Mouse (Mus musculus) forebrain, embryonic 15.5 days (tissue): ENCODE results near the gene Tmem240. TPM values are rescaled to one million over a fixed set of nuclear protein-coding genes. Genes with fewer than 3 reads are reported as not detected.

Source experiments
- ATAC-seq: fragments of 200-750 bp; cut with Nextera tagmentation; replicated peaks from 2 replicates; pipeline ENCODE4 v1.8.0; 2017; ENCODE audit warnings: mild to moderate bottlenecking, moderate TSS enrichment, moderate library complexity
- H3K27ac ChIP-seq: fragments of 300-500 bp; sonication (generic); replicated peaks from 2 replicates; pipeline ENCODE4 v1.5.1; 2015; ENCODE audit warnings: mild to moderate bottlenecking, inconsistent platforms
- H3K27me3 ChIP-seq: fragments of 300-500 bp; sonication (generic); 2 replicates; pipeline ENCODE4 v1.6.1; 2015; ENCODE audit warnings: inconsistent platforms
- H3K36me3 ChIP-seq: fragments of 300-500 bp; sonication (generic); 2 replicates; pipeline ENCODE4 v1.6.1; 2015; ENCODE audit warnings: mild to moderate bottlenecking, inconsistent platforms
- H3K4me1 ChIP-seq: fragments of 300-500 bp; sonication (generic); 2 replicates; pipeline ENCODE4 v1.6.1; 2015; ENCODE audit warnings: inconsistent platforms
- H3K4me2 ChIP-seq: fragments of 300-500 bp; sonication (generic); replicated peaks from 2 replicates; pipeline ENCODE4 v1.6.1; 2015; ENCODE audit warnings: mild to moderate bottlenecking, inconsistent platforms
- H3K4me3 ChIP-seq: fragments of 300-500 bp; sonication (generic); 2 replicates; pipeline ENCODE4 v1.5.1; 2015; ENCODE audit warnings: mild to moderate bottlenecking, inconsistent platforms
- H3K9ac ChIP-seq: fragments of 300-500 bp; sonication (generic); replicated peaks from 2 replicates; pipeline ENCODE4 v1.6.1; 2015; ENCODE audit warnings: mild to moderate bottlenecking, inconsistent platforms
- H3K9me3 ChIP-seq: fragments of 300-500 bp; sonication (generic); 2 replicates; pipeline ENCODE4 v1.6.1; 2016; ENCODE audit warnings: inconsistent platforms
- WGBS: fragments of 180-500 bp; shearing (Covaris S2); methylation state at CpG from one replicate; pipeline ENCODE4 v1.1.7; 2015; ENCODE audit warnings: mixed read lengths; 5-methylcytosine and 5-hydroxymethylcytosine counted together
- polyA plus RNA-seq: library from polyadenylated mRNA; unstranded; fragments of >200 nt; fragmentation: Nextera tagmentation; extraction: Ambion mirVana; gene quantifications from 2 replicates; pipeline ENCODE4 v1.2.1, GENCODE M21; 2015

Gene Tmem240
- polyA plus RNA-seq, 1 experiment from 2014 or later, result 10.4 TPM

- H3K9me3 ChIP-seq, result no peaks in the 10 kb centered on the region
- no peaks in the 10 kb centered on the region for H3K36me3 ChIP-seq
- peaks cover 25% of the 10 kb centered on the region for H3K4me1 ChIP-seq
- ATAC-seq, result peak; percentile 96
- H3K4me2 ChIP-seq, result peak within 1 kb of the TSS; percentile 68
- no peaks in the 10 kb centered on the region for H3K27me3 ChIP-seq
- H3K9ac ChIP-seq, result peak within 1 kb of the TSS; percentile 87
- peak within 1 kb of the TSS; percentile 96 for H3K27ac ChIP-seq
- under 1% methylated on average over 70 of the region's 83 CpGs for WGBS
- H3K4me3 ChIP-seq, result peak within 1 kb of the TSS; percentile 98
These were observed 29.6 kb upstream of the Tmem240 start, which contains the start of gene Ssu72 for GRCm38 (mm10) chr4:155704721-155705591. Ssu72 (plus strand) TSS chr4:155704800.

- Histone ChIP-seq H3K36me3 (no peaks in the 10 kb centered on the region), H3K4me1 (peaks cover 31% of the 10 kb centered on the region), H3K9ac (peak overlapping the region; percentile 87), H3K27me3 (no peaks in the 10 kb centered on the region), H3K27ac (peak overlapping the region; percentile 96), H3K4me2 (peak overlapping the region; percentile 68), H3K9me3 (no peaks in the 10 kb centered on the region), H3K4me3 (peak overlapping the region; percentile 98)
- ATAC-seq, result no peak
- WGBS, result 0% methylated on average over 19 of the region's 19 CpGs
These were observed 29.0 kb upstream of the Tmem240 start for GRCm38 (mm10) chr4:155705592-155705929.

- Histone ChIP-seq H3K9me3 (no peaks in the 10 kb centered on the region), H3K9ac (no peak overlapping the region), H3K4me2 (no peak overlapping the region), H3K27ac (no peak overlapping the region; the same call in 1 of the 2 replicates), H3K27me3 (no peaks in the 10 kb centered on the region), H3K36me3 (no peaks in the 10 kb centered on the region), H3K4me1 (peaks cover 34% of the 10 kb centered on the region), H3K4me3 (no peak overlapping the region)
- WGBS, result 83% methylated on average over 2 of the region's 2 CpGs
- ATAC-seq, result no peak
These were observed 26.0 kb upstream of the Tmem240 start for GRCm38 (mm10) chr4:155708582-155708981.

- Histone ChIP-seq H3K4me2 (no peak overlapping the region), H3K4me3 (no peak overlapping the region), H3K4me1 (peaks cover 30% of the 10 kb centered on the region), H3K27ac (no peak overlapping the region; the same call in 1 of the 2 replicates), H3K9me3 (no peaks in the 10 kb centered on the region), H3K36me3 (no peaks in the 10 kb centered on the region), H3K9ac (no peak overlapping the region), H3K27me3 (no peaks in the 10 kb centered on the region)
- ATAC-seq, result no peak
These were observed 25.6 kb upstream of the Tmem240 start for GRCm38 (mm10) chr4:155708988-155709387.

- H3K27me3 ChIP-seq, result no peaks in the 10 kb centered on the region
- H3K4me3 ChIP-seq, result no peak overlapping the region
- H3K9me3 ChIP-seq, result no peaks in the 10 kb centered on the region
- H3K4me1 ChIP-seq, result peaks cover 24% of the 10 kb centered on the region
- H3K27ac ChIP-seq, result no peak overlapping the region
- 38% methylated on average over 6 of the region's 6 CpGs for WGBS
- no peak overlapping the region for H3K4me2 ChIP-seq
- ATAC-seq, result no peak
- no peak overlapping the region for H3K9ac ChIP-seq
- peaks cover 8% of the 10 kb centered on the region for H3K36me3 ChIP-seq
These were observed 23.9 kb upstream of the Tmem240 start for GRCm38 (mm10) chr4:155710521-155711252.

- no peak overlapping the region for H3K4me2 ChIP-seq
- no peak overlapping the region for H3K9ac ChIP-seq
- 53% methylated on average over 4 of the region's 4 CpGs for WGBS
- no peak overlapping the region for H3K4me3 ChIP-seq
- H3K36me3 ChIP-seq, result peaks cover 18% of the 10 kb centered on the region
- 0 out of 2 replicates have a peak, but pooled peaks have one; percentile 32 for ATAC-seq
- no peaks in the 10 kb centered on the region for H3K9me3 ChIP-seq
- no peaks in the 10 kb centered on the region for H3K27me3 ChIP-seq
- no peak overlapping the region for H3K27ac ChIP-seq
- no peaks in the 10 kb centered on the region for H3K4me1 ChIP-seq
These were observed 12.9 kb upstream of the Tmem240 start for GRCm38 (mm10) chr4:155721668-155722083.

- H3K4me1 ChIP-seq, result no peaks in the 10 kb centered on the region
- peaks cover 10% of the 10 kb centered on the region for H3K36me3 ChIP-seq
- no peak overlapping the region for H3K9ac ChIP-seq
- H3K27ac ChIP-seq, result no peak overlapping the region
- no peak overlapping the region for H3K4me3 ChIP-seq
- 88% methylated on average over 2 of the region's 2 CpGs for WGBS
- no peaks in the 10 kb centered on the region for H3K9me3 ChIP-seq
- no peak overlapping the region for H3K4me2 ChIP-seq
- H3K27me3 ChIP-seq, result no peaks in the 10 kb centered on the region
- ATAC-seq, result no peak
These were observed 6.6 kb upstream of the Tmem240 start for GRCm38 (mm10) chr4:155727993-155728392.

GRCm38 (mm10) chr4:155733267-155733666, 1.3 kb upstream of the Tmem240 start:
- Histone ChIP-seq H3K27ac (no peak overlapping the region), H3K4me2 (no peak overlapping the region), H3K4me1 (peaks cover 26% of the 10 kb centered on the region), H3K4me3 (no peak overlapping the region), H3K9me3 (no peaks in the 10 kb centered on the region), H3K9ac (no peak overlapping the region), H3K36me3 (peaks cover 8% of the 10 kb centered on the region; the same call in 1 of the 2 replicates), H3K27me3 (no peaks in the 10 kb centered on the region)
- ATAC-seq, result no peak
- 86% methylated on average over 10 of the region's 10 CpGs for WGBS

GRCm38 (mm10) chr4:155734951-155735702, 527 bp downstream of the Tmem240 start:
- Histone ChIP-seq H3K27me3 (no peaks in the 10 kb centered on the region), H3K4me2 (peak overlapping the region; percentile 93), H3K4me1 (peaks cover 32% of the 10 kb centered on the region), H3K9ac (peak overlapping the region; percentile 96), H3K27ac (peak overlapping the region; percentile 94), H3K4me3 (peak overlapping the region; percentile 87), H3K36me3 (peaks cover 13% of the 10 kb centered on the region), H3K9me3 (no peaks in the 10 kb centered on the region)
- ATAC-seq, result peak; percentile 54
- under 1% methylated on average over 59 of the region's 79 CpGs for WGBS

DNA sequence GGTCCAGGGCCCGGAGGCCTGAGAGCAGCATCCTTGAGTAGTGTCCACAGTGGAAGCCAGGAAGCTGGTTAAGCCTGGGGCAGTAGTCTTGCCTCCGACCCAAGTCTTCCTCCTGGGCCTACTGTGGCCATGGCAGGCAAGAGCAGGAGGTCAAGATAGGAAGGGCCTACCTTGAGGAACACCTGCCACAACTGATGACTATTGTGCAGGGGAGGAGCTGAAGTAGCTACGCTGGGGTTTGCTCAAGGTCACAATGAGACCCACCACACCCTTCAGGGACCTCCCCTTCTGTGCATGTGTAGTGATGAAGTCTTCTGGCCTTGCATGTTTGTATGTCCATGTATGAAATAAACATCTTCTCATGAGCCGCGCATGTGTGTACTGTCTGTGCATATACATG, 1.2 kb downstream of the Tmem240 start:
- H3K4me1 ChIP-seq, result peaks cover 32% of the 10 kb centered on the region
- H3K27ac ChIP-seq, result peak overlapping the region; percentile 94
- no peaks in the 10 kb centered on the region for H3K9me3 ChIP-seq
- H3K27me3 ChIP-seq, result no peaks in the 10 kb centered on the region
- H3K4me2 ChIP-seq, result peak overlapping the region; percentile 93
- H3K4me3 ChIP-seq, result peak overlapping the region; percentile 87
- H3K9ac ChIP-seq, result peak overlapping the region; percentile 96
- ATAC-seq, result 0 out of 2 replicates have a peak, but pooled peaks have one; percentile 2
- WGBS, result 62% methylated on average over 5 of the region's 5 CpGs
- H3K36me3 ChIP-seq, result peaks cover 20% of the 10 kb centered on the region

GRCm38 (mm10) chr4:155736421-155736820, 1.8 kb downstream of the Tmem240 start:
- Histone ChIP-seq H3K4me1 (peaks cover 32% of the 10 kb centered on the region), H3K9ac (no peak overlapping the region), H3K27me3 (no peaks in the 10 kb centered on the region), H3K9me3 (no peaks in the 10 kb centered on the region), H3K4me3 (peak overlapping the region; percentile 87), H3K36me3 (peaks cover 26% of the 10 kb centered on the region), H3K4me2 (peak overlapping the region; percentile 93), H3K27ac (no peak overlapping the region)
- 94% methylated on average over 5 of the region's 5 CpGs for WGBS
- ATAC-seq, result no peak
